Mouse (Mus musculus): ENCODE data around the gene Ushbp1. TPM values are rescaled to one million over a fixed set of nuclear protein-coding genes. Genes with fewer than 3 reads are reported as not detected.

Gene Ushbp1
- total and polyA plus RNA-seq, 2 experiments from 2014 or later, result 3.0 to 3.9 TPM

- no peak overlapping the region for H3K4me3 ChIP-seq (ENCODE audit: low read depth, low read length)
- 95% methylated on average over 2 of the region's 2 CpGs for WGBS
- no peak overlapping the region for H3K4me2 ChIP-seq (ENCODE audit: low read depth, low read length, poor library complexity, severe bottlenecking)
These were observed 3.9 kb downstream of the Ushbp1 start for GRCm38 (mm10) chr8:71391696-71392095.

GRCm38 (mm10) chr8:71388267-71388666, 7.3 kb downstream of the Ushbp1 start:
- Histone ChIP-seq H3K4me3 (ENCODE audit: low read depth, low read length) (no peak overlapping the region), H3K27me3 (ENCODE audit: insufficient read depth, low read length) (no peaks in the 10 kb centered on the region), H3K27ac (ENCODE audit: low read depth, low read length) (no peak overlapping the region), H3K9me3 (ENCODE audit: low read length) (no peaks in the 10 kb centered on the region), H3K4me2 (ENCODE audit: low read depth, low read length, poor library complexity, severe bottlenecking) (no peak overlapping the region), H3K36me3 (ENCODE audit: insufficient read depth, low read length) (no peaks in the 10 kb centered on the region), H3K4me1 (ENCODE audit: insufficient read depth, low read length) (no peaks in the 10 kb centered on the region), H3K9ac (replicated peaks; ENCODE audit: low read length, poor library complexity, severe bottlenecking) (no peak overlapping the region)
- no peak for ATAC-seq (ENCODE audit: low FRiP score)
- DNase-seq (ENCODE audit: low spot score), result no peak
- WGBS, result 82% methylated on average over 1 of the region's 1 CpGs
- TF ChIP-seq CTCF (IDR thresholded peaks at IDR 0.05), result no peak

More at GRCm38 (mm10) chr8:71391696-71392095, 3.9 kb downstream of the Ushbp1 start:
- no peak for ATAC-seq (ENCODE audit: low FRiP score)
- no peak for DNase-seq (ENCODE audit: low spot score)
- Histone ChIP-seq H3K9me3 (ENCODE audit: low read length) (no peaks in the 10 kb centered on the region), H3K4me1 (ENCODE audit: insufficient read depth, low read length) (no peaks in the 10 kb centered on the region), H3K9ac (replicated peaks; ENCODE audit: low read length, poor library complexity, severe bottlenecking) (no peak overlapping the region), H3K36me3 (ENCODE audit: insufficient read depth, low read length) (no peaks in the 10 kb centered on the region), H3K27ac (ENCODE audit: low read depth, low read length) (no peak overlapping the region), H3K27me3 (ENCODE audit: insufficient read depth, low read length) (no peaks in the 10 kb centered on the region)
- no peak for TF ChIP-seq CTCF (IDR thresholded peaks at IDR 0.05)

GRCm38 (mm10) chr8:71385212-71385835, 10.3 kb downstream of the Ushbp1 start:
- H3K27ac ChIP-seq (ENCODE audit: low read depth, low read length), result no peak overlapping the region
- no peak overlapping the region for H3K4me3 ChIP-seq (ENCODE audit: low read depth, low read length)
- H3K36me3 ChIP-seq (ENCODE audit: insufficient read depth, low read length), result no peaks in the 10 kb centered on the region
- H3K27me3 ChIP-seq (ENCODE audit: insufficient read depth, low read length), result no peaks in the 10 kb centered on the region
- H3K4me2 ChIP-seq (ENCODE audit: low read depth, low read length, poor library complexity, severe bottlenecking), result no peak overlapping the region
- no peaks in the 10 kb centered on the region for H3K9me3 ChIP-seq (ENCODE audit: low read length)
- WGBS, result 80% methylated on average over 12 of the region's 12 CpGs
- DNase-seq (ENCODE audit: low spot score) (no peak), ATAC-seq (ENCODE audit: low FRiP score) (no peak)
- no peak; the same call in 1 of the 2 replicates for TF ChIP-seq CTCF (IDR thresholded peaks at IDR 0.05)
- H3K9ac ChIP-seq (replicated peaks; ENCODE audit: low read length, poor library complexity, severe bottlenecking), result no peak overlapping the region
- H3K4me1 ChIP-seq (ENCODE audit: insufficient read depth, low read length), result peaks cover 10% of the 10 kb centered on the region; the same call in 1 of the 2 replicates

- Histone ChIP-seq H3K27me3 (ENCODE audit: insufficient read depth, low read length) (no peaks in the 10 kb centered on the region), H3K4me1 (ENCODE audit: insufficient read depth, low read length) (peaks cover 24% of the 10 kb centered on the region; the same call in 1 of the 2 replicates), H3K9me3 (ENCODE audit: low read length) (no peaks in the 10 kb centered on the region), H3K36me3 (ENCODE audit: insufficient read depth, low read length) (no peaks in the 10 kb centered on the region), H3K4me2 (ENCODE audit: low read depth, low read length, poor library complexity, severe bottlenecking) (no peak overlapping the region), H3K27ac (ENCODE audit: low read depth, low read length) (no peak overlapping the region), H3K9ac (replicated peaks; ENCODE audit: low read length, poor library complexity, severe bottlenecking) (no peak overlapping the region), H3K4me3 (ENCODE audit: low read depth, low read length) (no peak overlapping the region)
- ATAC-seq (ENCODE audit: low FRiP score), result no peak
- no peak for DNase-seq (ENCODE audit: low spot score)
- TF ChIP-seq CTCF (IDR thresholded peaks at IDR 0.05), result no peak
- 49% methylated on average over 3 of the region's 3 CpGs for WGBS
These were observed 11.7 kb downstream of the Ushbp1 start for GRCm38 (mm10) chr8:71383860-71384259.

- ATAC-seq (ENCODE audit: low FRiP score), result no peak
These were observed 12.2 kb downstream of the Ushbp1 start for GRCm38 (mm10) chr8:71383396-71383795.

More at GRCm38 (mm10) chr8:71383396-71383795, 12.2 kb downstream of the Ushbp1 start:
- Histone ChIP-seq H3K36me3 (ENCODE audit: insufficient read depth, low read length) (no peaks in the 10 kb centered on the region), H3K4me2 (ENCODE audit: low read depth, low read length, poor library complexity, severe bottlenecking) (no peak overlapping the region), H3K9ac (replicated peaks; ENCODE audit: low read length, poor library complexity, severe bottlenecking) (no peak overlapping the region), H3K27ac (ENCODE audit: low read depth, low read length) (0 out of 2 replicates have a peak overlapping the region, but pooled peaks have one; percentile 6), H3K4me1 (ENCODE audit: insufficient read depth, low read length) (peaks cover 25% of the 10 kb centered on the region; the same call in 1 of the 2 replicates), H3K27me3 (ENCODE audit: insufficient read depth, low read length) (no peaks in the 10 kb centered on the region), H3K9me3 (ENCODE audit: low read length) (no peaks in the 10 kb centered on the region), H3K4me3 (ENCODE audit: low read depth, low read length) (no peak overlapping the region)
- 15% methylated on average over 12 of the region's 12 CpGs for WGBS
- DNase-seq (ENCODE audit: low spot score), result no peak
- no peak for TF ChIP-seq CTCF (IDR thresholded peaks at IDR 0.05)

Data from midbrain, postnatal 0 days (tissue).